Mouse (Mus musculus) ovary, postnatal 10 days (tissue): ENCODE results near the gene Pla2g2e.
"Not testable (repeated sequence)": the region's sequence is repeated elsewhere in the genome, so short reads cannot be mapped to it uniquely, and the experiment has no call there.

ENCODE experiments used
- DNase-seq: peaks from one replicate; pipeline ENCODE4 v3.0.0; 2022; ENCODE audit warnings: low spot score

The Pla2g2e gene

GRCm38 (mm10) chr4:138877731-138878130 is at the start of gene Pla2g2e:
Gene Pla2g2e (plus strand): TSS chr4:138877942.
- no peak for DNase-seq

- DNase-seq: no peak
Measured at GRCm38 (mm10) chr4:138839806-138840205, 37.9 kb upstream of the Pla2g2e start.

GRCm38 (mm10) chr4:138840726-138841125 is 37.0 kb upstream of the Pla2g2e start:
- no peak for DNase-seq

- DNase-seq: no peak
Measured at GRCm38 (mm10) chr4:138841386-138841785, 36.4 kb upstream of the Pla2g2e start.

GRCm38 (mm10) chr4:138851463-138851862 is 26.3 kb upstream of the Pla2g2e start:
- DNase-seq: peak; percentile 63

- DNase-seq: no peak
Measured at GRCm38 (mm10) chr4:138852961-138853360, 24.8 kb upstream of the Pla2g2e start.

- no peak for DNase-seq
Measured at GRCm38 (mm10) chr4:138855092-138855632, 22.6 kb upstream of the Pla2g2e start.

- DNase-seq: no peak
Measured at GRCm38 (mm10) chr4:138856491-138856890, 21.3 kb upstream of the Pla2g2e start.

GRCm38 (mm10) chr4:138857576-138857975 is 20.2 kb upstream of the Pla2g2e start:
- DNase-seq: no peak

GRCm38 (mm10) chr4:138858446-138858845 is 19.3 kb upstream of the Pla2g2e start:
- DNase-seq: no peak

GRCm38 (mm10) chr4:138859245-138859644 is 18.5 kb upstream of the Pla2g2e start:
- no peak for DNase-seq

- no peak for DNase-seq
Measured at GRCm38 (mm10) chr4:138859728-138860127, 18.0 kb upstream of the Pla2g2e start.

GRCm38 (mm10) chr4:138863344-138863998 is 14.3 kb upstream of the Pla2g2e start, which contains the start of gene Pla2g5:
Gene Pla2g5 (minus strand): TSS chr4:138863482.
- DNase-seq: no peak

GRCm38 (mm10) chr4:138865092-138865491 is 12.7 kb upstream of the Pla2g2e start:
- DNase-seq: no peak

- no peak for DNase-seq
Measured at GRCm38 (mm10) chr4:138865991-138866390, 11.8 kb upstream of the Pla2g2e start.

GRCm38 (mm10) chr4:138866413-138866812 is 11.3 kb upstream of the Pla2g2e start:
- DNase-seq: peak; percentile 48

GRCm38 (mm10) chr4:138868666-138869065 is 9.1 kb upstream of the Pla2g2e start:
- DNase-seq: no peak

GRCm38 (mm10) chr4:138873864-138874263 is 3.9 kb upstream of the Pla2g2e start, which contains the start of gene Gm13030:
Gene Gm13030 (minus strand): TSS chr4:138873964.
- no peak for DNase-seq

- not testable (repeated sequence) for DNase-seq
Measured at GRCm38 (mm10) chr4:138875275-138875674, 2.5 kb upstream of the Pla2g2e start.

- DNase-seq: no peak
Measured at GRCm38 (mm10) chr4:138875986-138876385, 1.8 kb upstream of the Pla2g2e start.

GRCm38 (mm10) chr4:138878783-138879182 is 1.0 kb downstream of the Pla2g2e start:
- DNase-seq: no peak

- no peak for DNase-seq
Measured at GRCm38 (mm10) chr4:138879808-138880207, 2.1 kb downstream of the Pla2g2e start.

- no peak for DNase-seq
Measured at GRCm38 (mm10) chr4:138880811-138881584, 3.3 kb downstream of the Pla2g2e start.
